Mouse (Mus musculus) Patski (cell line): Measurements from ENCODE around the gene Mecom. TPM values are rescaled to one million over a fixed set of nuclear protein-coding genes. Genes with fewer than 3 reads are reported as not detected.
A peak's percentile ranks its signal among the peaks of the same experiment; 100 is the strongest.

Experiments used
- ATAC-seq: fragments of 100-300 bp; one replicate; pipeline ENCODE4 v1.8.0; 2021
- CTCF ChIA-PET: fragments of 350-600 bp; sonication (Branson Sonifier 250); formaldehyde crosslinking; loops from one replicate; lab custom pipeline; 2022; ENCODE audit warnings: inconsistent platforms; lab: Charles Lee
- POLR2A ChIA-PET: fragments of 350-600 bp; sonication (Branson Sonifier 250); formaldehyde crosslinking; loops from one replicate; lab custom pipeline; 2022; ENCODE audit warnings: antibody characterized with exemption, inconsistent platforms; lab: Charles Lee
- DNase-seq: peaks from one replicate; pipeline ENCODE4 v3.0.0-alpha.2; 2011; ENCODE audit warnings: low read depth, low spot score
- H3K27me3 ChIP-seq: fragments of 371-371 bp; one replicate; pipeline ENCODE4 v1.5.1; 2021
- CTCF ChIP-seq: fragments of 100-300 bp; IDR thresholded peaks from one replicate; pipeline ENCODE4 v1.5.1; 2021
- in situ Hi-C: fragments of 300-500 bp; cut with MboI; formaldehyde crosslinking; loops from 3 replicates; pipeline ENCODE4 v1.11.1; 2018; ENCODE audit warnings: low pct_unique_long_range_greater_than_20kb, mixed read lengths
- polyA plus RNA-seq: library from polyadenylated mRNA; unstranded; gene quantifications from one replicate; pipeline ENCODE4 v1.2.3, GENCODE M21; 2021

The Mecom gene
- polyA plus RNA-seq, 1 experiment from 2014 or later: 18.4 TPM

- in situ Hi-C loops: no loop called here
- ChIA-PET POLR2A (no interaction called here), CTCF (interaction anchor here (1.0 to 2.2 kb wide), 4 partner anchors 16 to 27 kb away, joined by 3 to 8 read pairs (median 4); no protein-coding TSS in a partner anchor)
- peaks cover 56% of the 10 kb centered on the region for H3K27me3 ChIP-seq
- no peak for TF ChIP-seq CTCF
- no peak for ATAC-seq
- DNase-seq: no peak
Observed at GRCm38 (mm10) chr3:30038545-30038944, 509.3 kb downstream of the Mecom start.

- ATAC-seq (no peak), DNase-seq (no peak)
- POLR2A ChIA-PET: no interaction called here
- in situ Hi-C loops: loop anchor here (10.0 kb wide), 1 partner anchor 535 kb away; no protein-coding TSS in a partner anchor
- CTCF ChIA-PET: interaction anchor here (1.4 kb wide), 1 partner anchor 12 kb away, joined by 4 read pairs; no protein-coding TSS in a partner anchor
- peaks cover 18% of the 10 kb centered on the region for H3K27me3 ChIP-seq
- TF ChIP-seq CTCF: no peak
Observed at GRCm38 (mm10) chr3:30019961-30020360, 527.8 kb downstream of the Mecom start.

GRCm38 (mm10) chr3:30019411-30019810, 528.4 kb downstream of the Mecom start:
- in situ Hi-C loops: loop anchor here (10.0 kb wide), 1 partner anchor 535 kb away; no protein-coding TSS in a partner anchor
- no peak for TF ChIP-seq CTCF
- H3K27me3 ChIP-seq: peaks cover 18% of the 10 kb centered on the region
- POLR2A ChIA-PET: no interaction called here
- CTCF ChIA-PET: no interaction called here
- no peak for DNase-seq
- no peak for ATAC-seq

- ATAC-seq (no peak), DNase-seq (no peak)
- in situ Hi-C loops: loop anchor here (10.0 kb wide), 1 partner anchor 537 kb away; no protein-coding TSS in a partner anchor
- peaks cover 18% of the 10 kb centered on the region for H3K27me3 ChIP-seq
- TF ChIP-seq CTCF: no peak
- ChIA-PET POLR2A (no interaction called here), CTCF (no interaction called here)
Observed at GRCm38 (mm10) chr3:30018202-30018601, 529.6 kb downstream of the Mecom start.

GRCm38 (mm10) chr3:30016766-30017165, 531.0 kb downstream of the Mecom start:
- in situ Hi-C loops: loop anchor here (10.0 kb wide), 1 partner anchor 538 kb away; no protein-coding TSS in a partner anchor
- ChIA-PET POLR2A (interaction anchor here (0.6 kb wide), 2 partner anchors 38 to 433 kb away, joined by 3 read pairs; no protein-coding TSS in a partner anchor), CTCF (no interaction called here)
- DNase-seq (no peak), ATAC-seq (no peak)
- no peak for TF ChIP-seq CTCF
- peaks cover 18% of the 10 kb centered on the region for H3K27me3 ChIP-seq

GRCm38 (mm10) chr3:30014962-30015660, 532.7 kb downstream of the Mecom start:
- POLR2A ChIA-PET: interaction anchor here (0.5 to 0.6 kb wide), 3 partner anchors 107 to 194 kb away, joined by 3 to 6 read pairs (median 4); no protein-coding TSS in a partner anchor
- in situ Hi-C loops: loop anchor here (10.0 kb wide), 1 partner anchor 540 kb away; no protein-coding TSS in a partner anchor
- H3K27me3 ChIP-seq: peaks cover 18% of the 10 kb centered on the region
- ATAC-seq (peak; percentile 74), DNase-seq (no peak)
- CTCF ChIA-PET: interaction anchor here (0.7 to 3.4 kb wide), 23 partner anchors 8 to 545 kb away, joined by 3 to 37 read pairs (median 4); no protein-coding TSS in a partner anchor
- TF ChIP-seq CTCF: peak; percentile 96

GRCm38 (mm10) chr3:30014279-30014678, 533.5 kb downstream of the Mecom start:
- no peak for TF ChIP-seq CTCF
- no peak for ATAC-seq
- no peak for DNase-seq
- ChIA-PET CTCF (interaction anchor here (0.8 to 3.4 kb wide), 11 partner anchors 9 to 546 kb away, joined by 3 to 37 read pairs (median 4); no protein-coding TSS in a partner anchor), POLR2A (interaction anchor here (0.5 to 0.7 kb wide), 2 partner anchors 16 to 108 kb away, joined by 3 read pairs; no protein-coding TSS in a partner anchor)
- in situ Hi-C loops: loop anchor here (10.0 kb wide), 1 partner anchor 541 kb away; no protein-coding TSS in a partner anchor
- peaks cover 15% of the 10 kb centered on the region for H3K27me3 ChIP-seq

GRCm38 (mm10) chr3:30013416-30013815, 534.4 kb downstream of the Mecom start:
- DNase-seq (no peak), ATAC-seq (peak; percentile 14)
- ChIA-PET CTCF (interaction anchor here (0.9 to 3.4 kb wide), 5 partner anchors 9 to 435 kb away, joined by 3 to 37 read pairs (median 5); no protein-coding TSS in a partner anchor), POLR2A (interaction anchor here (0.7 kb wide), 2 partner anchors 354 to 761 kb away, joined by 3 read pairs; no protein-coding TSS in a partner anchor)
- H3K27me3 ChIP-seq: peaks cover 7% of the 10 kb centered on the region
- in situ Hi-C loops: loop anchor here (10.0 kb wide), 1 partner anchor 541 kb away; no protein-coding TSS in a partner anchor
- no peak for TF ChIP-seq CTCF

GRCm38 (mm10) chr3:30012666-30013365, 535.0 kb downstream of the Mecom start:
- peaks cover 6% of the 10 kb centered on the region for H3K27me3 ChIP-seq
- no peak for DNase-seq
- TF ChIP-seq CTCF: no peak
- ChIA-PET POLR2A (interaction anchor here (0.6 to 0.7 kb wide), 3 partner anchors 334 to 762 kb away, joined by 3 read pairs; no protein-coding TSS in a partner anchor), CTCF (interaction anchor here (0.9 to 3.4 kb wide), 5 partner anchors 14 to 436 kb away, joined by 3 to 20 read pairs (median 4); no protein-coding TSS in a partner anchor)
- in situ Hi-C loops: loop anchor here (10.0 kb wide), 1 partner anchor 542 kb away; no protein-coding TSS in a partner anchor
- peak; percentile 81 for ATAC-seq
